Mouse (Mus musculus) forebrain, embryonic 14.5 days (tissue): ENCODE measurements at regions not wholly inside any gene's neighbourhood (a gene's known extent, or its start where the extent isn't known, plus 50 kb on each side); places are given as distances from the start of the nearest gene placed in this dataset.
"Not testable (repeated sequence)": the region's sequence is repeated elsewhere in the genome, so short reads cannot be mapped to it uniquely, and the experiment has no call there.

Experiments used
- ATAC-seq: fragments of 200-750 bp; cut with Nextera tagmentation; 2 replicates; pipeline ENCODE4 v1.8.0; 2017; ENCODE audit warnings: mild to moderate bottlenecking, moderate library complexity
- DNase-seq: peaks from one replicate; pipeline ENCODE4 v3.0.0-alpha.2; 2015; ENCODE audit warnings: low spot score
- H3K27ac ChIP-seq: fragments of 300-500 bp; sonication (generic); 2 replicates; pipeline ENCODE4 v1.5.1; 2014; ENCODE audit warnings: low read depth, mild to moderate bottlenecking, control low read depth, low read length, moderate library complexity
- H3K27me3 ChIP-seq: fragments of 300-500 bp; sonication (generic); replicated peaks from 2 replicates; pipeline ENCODE4 v1.6.1; 2014; ENCODE audit warnings: low read length, control low read depth, mixed read lengths; ENCODE audit not compliant: control insufficient read depth, insufficient read depth
- H3K36me3 ChIP-seq: fragments of 300-500 bp; sonication (generic); 2 replicates; pipeline ENCODE4 v1.6.1; 2014; ENCODE audit warnings: low read length, control low read depth; ENCODE audit not compliant: control insufficient read depth, insufficient read depth
- H3K4me1 ChIP-seq: fragments of 300-500 bp; sonication (generic); 2 replicates; pipeline ENCODE4 v1.6.1; 2014; ENCODE audit warnings: antibody characterized with exemption, low read length, control low read depth; ENCODE audit not compliant: control insufficient read depth, insufficient read depth
- H3K4me2 ChIP-seq: fragments of 300-500 bp; sonication (generic); 2 replicates; pipeline ENCODE4 v1.6.1; 2014; ENCODE audit warnings: mild to moderate bottlenecking, control low read depth, low read length
- H3K4me3 ChIP-seq: fragments of 300-500 bp; sonication (generic); 2 replicates; pipeline ENCODE4 v1.5.1; 2014; ENCODE audit warnings: low read depth, low read length, control low read depth
- H3K9ac ChIP-seq: fragments of 300-500 bp; sonication (generic); 2 replicates; pipeline ENCODE4 v1.6.1; 2014; ENCODE audit warnings: mild to moderate bottlenecking, low read length, control low read depth, moderate library complexity
- H3K9me3 ChIP-seq: fragments of 300-500 bp; sonication (generic); replicated peaks from 2 replicates; pipeline ENCODE4 v1.6.1; 2016; ENCODE audit warnings: low read length, control low read depth, mixed read lengths; ENCODE audit not compliant: control insufficient read depth
- WGBS: fragments of 180-500 bp; shearing (Covaris S2); extraction: QIAGEN DNeasy Blood & Tissue Kit; methylation state at CpG from one replicate; pipeline ENCODE4 v1.1.7; 2014; 5-methylcytosine and 5-hydroxymethylcytosine counted together

- Histone ChIP-seq H3K9ac (no peak overlapping the region), H3K4me3 (no peak overlapping the region), H3K27me3 (no peaks in the 10 kb centered on the region), H3K27ac (0 out of 2 replicates have a peak overlapping the region, but pooled peaks have one; percentile 5), H3K9me3 (no peaks in the 10 kb centered on the region), H3K4me2 (no peak overlapping the region), H3K36me3 (no peaks in the 10 kb centered on the region), H3K4me1 (no peaks in the 10 kb centered on the region; the same call in 1 of the 2 replicates)
- peak; percentile 65 for DNase-seq
- peak; percentile 49; the same call in 1 of the 2 replicates for ATAC-seq
- 35% methylated on average over 2 of the region's 2 CpGs for WGBS
Measured at GRCm38 (mm10) chr13:85123309-85123708, 65.9 kb upstream of the Ccnh start.

- not testable (repeated sequence) for H3K9me3 ChIP-seq, H3K4me1 ChIP-seq, H3K27ac ChIP-seq, H3K27me3 ChIP-seq, H3K36me3 ChIP-seq, H3K4me2 ChIP-seq, H3K9ac ChIP-seq, DNase-seq, H3K4me3 ChIP-seq
- WGBS, result 87% methylated on average over 18 of the region's 18 CpGs
- peak; percentile 99 for ATAC-seq
Measured at GRCm38 (mm10) chr13:85126573-85127547, 62.3 kb upstream of the Ccnh start.

GRCm38 (mm10) chr13:85127548-85127925 lies 61.7 kb upstream of the Ccnh start:
- Histone ChIP-seq H3K27ac (no peak overlapping the region), H3K9me3 (no peaks in the 10 kb centered on the region), H3K4me1 (no peaks in the 10 kb centered on the region; the same call in 1 of the 2 replicates), H3K4me3 (no peak overlapping the region), H3K27me3 (no peaks in the 10 kb centered on the region), H3K36me3 (no peaks in the 10 kb centered on the region), H3K4me2 (no peak overlapping the region), H3K9ac (no peak overlapping the region)
- 54% methylated on average over 1 of the region's 1 CpGs for WGBS
- no peak for DNase-seq
- ATAC-seq, result no peak
